Comparison of ENCODE assay signal across 8 mouse cellular contexts in the genomic region with DNA sequence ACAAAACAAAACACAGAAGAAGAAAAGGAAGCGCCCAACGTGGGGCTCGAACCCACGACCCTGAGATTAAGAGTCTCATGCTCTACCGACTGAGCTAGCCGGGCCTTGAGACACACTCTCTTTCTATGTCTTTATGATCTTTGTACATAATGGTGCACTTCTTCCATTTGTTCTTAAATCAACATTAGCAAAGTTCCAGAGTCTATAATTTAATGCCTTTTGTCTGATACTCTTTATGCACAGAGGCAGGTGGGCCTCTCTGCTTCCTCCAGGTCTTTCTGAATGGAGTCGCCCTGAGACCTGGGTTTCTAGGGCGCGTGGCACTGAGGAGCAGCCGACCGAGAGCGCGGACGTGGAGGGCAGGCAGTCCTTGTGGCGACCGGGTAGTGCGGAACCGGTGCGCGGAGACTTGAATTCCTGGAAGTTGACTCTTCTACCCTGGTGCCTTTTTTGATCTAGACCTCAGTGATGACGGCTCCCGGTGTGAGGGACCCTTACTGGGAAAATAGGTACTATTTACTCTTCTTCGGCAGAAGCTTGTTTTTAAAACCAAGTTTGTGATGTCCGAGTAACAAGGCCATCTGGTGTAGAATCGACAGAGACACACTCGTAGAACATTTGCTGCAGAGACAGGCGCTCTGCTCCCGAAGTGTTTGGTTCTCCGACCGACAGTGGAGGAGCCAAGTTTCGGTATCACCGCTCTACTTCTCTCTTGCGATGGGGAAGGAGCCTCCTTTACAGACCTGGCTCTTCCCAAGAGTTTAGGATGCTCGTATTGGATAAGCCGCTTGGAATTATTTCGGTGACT. TPM values are rescaled to one million over a fixed set of nuclear protein-coding genes. Genes with fewer than 3 reads are reported as not detected.
DNase-seq lines count a peak whose midpoint lies in the region; ATAC-seq and TF ChIP-seq lines count a peak whose summit lies in the region.

No protein-coding gene starts in this region.

- H3K9ac ChIP-seq in heart, embryonic 12.5 days: peak overlapping the region; percentile 73
- H3K9ac ChIP-seq in kidney, embryonic 16.5 days (replicated peaks; ENCODE audit: low read length): peak overlapping the region; percentile 80
- H3K9ac ChIP-seq in liver, adult 2 months (ENCODE audit: low read depth, low read length): peak overlapping the region; percentile 70

- peak overlapping the region; percentile 67 for H3K4me2 ChIP-seq in heart, embryonic 12.5 days
- H3K4me2 ChIP-seq in kidney, embryonic 16.5 days (replicated peaks; ENCODE audit: low read depth, low read length): peak overlapping the region; percentile 55

- H3K4me3 ChIP-seq in erythroblast, embryonic 14.5 days (replicated peaks): peak overlapping the region; percentile 88
- peak overlapping the region; percentile 70 for H3K4me3 ChIP-seq in heart, embryonic 12.5 days
- H3K4me3 ChIP-seq in kidney, embryonic 16.5 days (ENCODE audit: low read length): peak overlapping the region; percentile 61
- H3K4me3 ChIP-seq in liver, adult 2 months (ENCODE audit: insufficient read depth, low read depth, low read length): peak overlapping the region; percentile 63

- H3K27ac ChIP-seq in heart, embryonic 12.5 days (ENCODE audit: poor library complexity, severe bottlenecking): peak overlapping the region; percentile 84
- H3K27ac ChIP-seq in kidney, embryonic 16.5 days (ENCODE audit: low read length): peak overlapping the region; percentile 92
- H3K27ac ChIP-seq in liver, adult 2 months (replicated peaks; ENCODE audit: insufficient read depth, low read depth, low read length): peak overlapping the region; percentile 61

- no peaks in the 10 kb centered on the region for H3K9me3 ChIP-seq in erythroblast, embryonic 14.5 days (ENCODE audit: control insufficient read depth, low read length)
- no peaks in the 10 kb centered on the region for H3K9me3 ChIP-seq in heart, embryonic 12.5 days (replicated peaks)
- H3K9me3 ChIP-seq in kidney, embryonic 16.5 days (ENCODE audit: low read length): no peaks in the 10 kb centered on the region

- under 1% methylated on average over 36 of the region's 36 CpGs for WGBS in heart, embryonic 12.5 days
- under 1% methylated on average over 36 of the region's 36 CpGs for WGBS in kidney, embryonic 16.5 days
- WGBS in liver, adult 2 months: under 1% methylated on average over 36 of the region's 36 CpGs

- no peaks in the 10 kb centered on the region for H3K79me2 ChIP-seq in liver, adult 2 months (ENCODE audit: control insufficient read depth, insufficient read depth, low read length)

- peaks cover 69% of the 10 kb centered on the region for H3K4me1 ChIP-seq in erythroblast, embryonic 14.5 days (ENCODE audit: control insufficient read depth)
- no peaks in the 10 kb centered on the region for H3K4me1 ChIP-seq in heart, embryonic 12.5 days (replicated peaks)
- H3K4me1 ChIP-seq in kidney, embryonic 16.5 days (ENCODE audit: insufficient read depth, low read length): peaks cover 15% of the 10 kb centered on the region
- peaks cover 4% of the 10 kb centered on the region for H3K4me1 ChIP-seq in liver, adult 2 months (ENCODE audit: control insufficient read depth, insufficient read depth, low read length)

- H3K36me3 ChIP-seq in erythroblast, embryonic 14.5 days (ENCODE audit: control insufficient read depth): no peaks in the 10 kb centered on the region
- H3K36me3 ChIP-seq in heart, embryonic 12.5 days: no peaks in the 10 kb centered on the region
- H3K36me3 ChIP-seq in kidney, embryonic 16.5 days (ENCODE audit: insufficient read depth, low read length): no peaks in the 10 kb centered on the region
- H3K36me3 ChIP-seq in liver, adult 2 months (ENCODE audit: control insufficient read depth, insufficient read depth, low read length): no peaks in the 10 kb centered on the region

- TF ChIP-seq POLR2A in liver, adult 2 months (IDR thresholded peaks at IDR 0.05; ENCODE audit: extremely low read depth, insufficient read depth, low read length): no peak

- DNase-seq in CD4-positive helper T cell, adult 2 months (ENCODE audit: low read depth, low spot score): peak; percentile 88
- peak; percentile 86 for DNase-seq in brain, adult 2 months (ENCODE audit: low read depth, low spot score)
- DNase-seq in liver, adult 2 months (ENCODE audit: extremely low read depth, low read depth, low spot score): peak; percentile 88
- peak; percentile 80 to 89 for DNase-seq in spleen, postnatal 4 days (ENCODE audit: low spot score in 2 of 2)

- H3K27me3 ChIP-seq in erythroblast, embryonic 14.5 days (ENCODE audit: control insufficient read depth): no peaks in the 10 kb centered on the region
- H3K27me3 ChIP-seq in heart, embryonic 12.5 days (replicated peaks): no peaks in the 10 kb centered on the region; the same call in 1 of the 2 replicates
- H3K27me3 ChIP-seq in kidney, embryonic 16.5 days (ENCODE audit: insufficient read depth, low read length): no peaks in the 10 kb centered on the region
- H3K27me3 ChIP-seq in liver, adult 2 months (ENCODE audit: control insufficient read depth, insufficient read depth, low read length): no peaks in the 10 kb centered on the region

- TF ChIP-seq CTCF in liver, adult 2 months (IDR thresholded peaks at IDR 0.05; ENCODE audit: low read depth, low read length): no peak

- ATAC-seq in heart, embryonic 12.5 days (ENCODE audit: insufficient number of reproducible peaks, low FRiP score): peak; percentile 65
- peak; percentile 47; the same call in 1 of the 2 replicates for ATAC-seq in kidney, embryonic 16.5 days (ENCODE audit: low FRiP score, low TSS enrichment)
- ATAC-seq in monocyte, adult 5-6 weeks (replicated peaks; ENCODE audit: insufficient number of reproducible peaks, low FRiP score, low TSS enrichment, poor library complexity, severe bottlenecking): peak; percentile 24; the same call in 1 of the 2 replicates

RNA-seq across cellular contexts. Expression of a gene that starts 25.3 kb away (rescaled TPM):
- polyA plus RNA-seq in erythroblast, embryonic 14.5 days (2012): not detected in 2 replicates
- 7.9 and 9.2 TPM in 2 replicates for polyA plus RNA-seq in heart, embryonic 12.5 days (2016; fragmentation: Nextera tagmentation; extraction: Ambion mirVana)
- polyA plus RNA-seq in kidney, embryonic 16.5 days (2015; fragmentation: Nextera tagmentation; extraction: Ambion mirVana): 0.37 and 0.69 TPM in 2 replicates
- 29.6 and 36.4 TPM in 2 replicates for total RNA-seq in liver, adult 2 months (2014; rRNA removed)
- 93.8 and 98.4 TPM in 2 replicates for polyA plus RNA-seq in liver, adult 2 months (2012; rRNA removed)
- total RNA-seq in monocyte, adult 5-6 weeks (2017): 0.64 TPM in 1 of 3 replicates, not detected in the others

RNA-seq across cellular contexts. Expression of a gene that starts 47.6 kb away (rescaled TPM):
- not detected in 2 replicates for polyA plus RNA-seq in erythroblast, embryonic 14.5 days (2012)
- polyA plus RNA-seq in heart, embryonic 12.5 days (2016; fragmentation: Nextera tagmentation; extraction: Ambion mirVana): 0.72 and 0.87 TPM in 2 replicates
- polyA plus RNA-seq in kidney, embryonic 16.5 days (2015; fragmentation: Nextera tagmentation; extraction: Ambion mirVana): 0.25 TPM in 1 of 2 replicates, not detected in the other
- not detected in 2 replicates for total RNA-seq in liver, adult 2 months (2014; rRNA removed)
- not detected in 2 replicates for polyA plus RNA-seq in liver, adult 2 months (2012; rRNA removed)
- total RNA-seq in monocyte, adult 5-6 weeks (2017): not detected in 3 replicates

RNA-seq across cellular contexts. Expression of a gene that starts 58.1 kb away (rescaled TPM):
- polyA plus RNA-seq in erythroblast, embryonic 14.5 days (2012): 0.76 and 1.4 TPM in 2 replicates
- 144 and 150 TPM in 2 replicates for polyA plus RNA-seq in heart, embryonic 12.5 days (2016; fragmentation: Nextera tagmentation; extraction: Ambion mirVana)
- 191 and 197 TPM in 2 replicates for polyA plus RNA-seq in kidney, embryonic 16.5 days (2015; fragmentation: Nextera tagmentation; extraction: Ambion mirVana)
- total RNA-seq in liver, adult 2 months (2014; rRNA removed): 153 and 159 TPM in 2 replicates
- 51.0 and 74.3 TPM in 2 replicates for polyA plus RNA-seq in liver, adult 2 months (2012; rRNA removed)
- total RNA-seq in monocyte, adult 5-6 weeks (2017): 575 to 636 TPM (median 578 TPM) in 3 replicates

Comparison
In these comparisons a context has a peak if more than half of its experiments do, and no peak if none do; other contexts are left out.
1. Peak in every context shown above with its lines: DNase-seq, ATAC-seq, H3K4me3 ChIP-seq and H3K27ac ChIP-seq.
2. RNA of a gene that starts 58.1 kb away (polyA plus RNA-seq): 191 to 197 TPM in kidney, embryonic 16.5 days, 144 to 150 TPM in heart, embryonic 12.5 days and 51.0 to 74.3 TPM in liver, adult 2 months; 0.76 to 1.4 TPM in erythroblast, embryonic 14.5 days; every median in the first group is over 10 times any median in the second.